Mouse (Mus musculus) intestine, postnatal 0 days (tissue): ENCODE measurements around the gene Gm21972. TPM values are rescaled to one million over a fixed set of nuclear protein-coding genes. Genes with fewer than 3 reads are reported as not detected.

Experiments used
- ATAC-seq: fragments of 200-750 bp; cut with Nextera tagmentation; 2 replicates; pipeline ENCODE4 v1.8.0; 2017; ENCODE audit warnings: mild to moderate bottlenecking, moderate TSS enrichment, moderate library complexity
- H3K27ac ChIP-seq: fragments of 300-500 bp; sonication (generic); 2 replicates; pipeline ENCODE4 v1.5.1; 2014; ENCODE audit warnings: mild to moderate bottlenecking, low read depth, low read length, moderate library complexity
- H3K27me3 ChIP-seq: fragments of 300-500 bp; sonication (generic); replicated peaks from 2 replicates; pipeline ENCODE4 v1.6.1; 2014; ENCODE audit warnings: low read length, mixed read lengths; ENCODE audit not compliant: control insufficient read depth, insufficient read depth
- H3K36me3 ChIP-seq: fragments of 300-500 bp; sonication (generic); 2 replicates; pipeline ENCODE4 v1.6.1; 2014; ENCODE audit warnings: mild to moderate bottlenecking, moderate library complexity; ENCODE audit not compliant: control insufficient read depth, insufficient read depth
- H3K4me1 ChIP-seq: fragments of 300-500 bp; sonication (generic); replicated peaks from 2 replicates; pipeline ENCODE4 v1.6.1; 2014; ENCODE audit warnings: antibody characterized with exemption, low read length, mixed read lengths; ENCODE audit not compliant: control insufficient read depth, insufficient read depth
- H3K4me2 ChIP-seq: fragments of 300-500 bp; sonication (generic); replicated peaks from 2 replicates; pipeline ENCODE4 v1.6.1; 2014; ENCODE audit warnings: low read depth, mild to moderate bottlenecking, moderate library complexity
- H3K4me3 ChIP-seq: fragments of 300-500 bp; sonication (generic); 2 replicates; pipeline ENCODE4 v1.5.1; 2014; ENCODE audit warnings: low read depth, low read length
- H3K9ac ChIP-seq: fragments of 300-500 bp; sonication (generic); 2 replicates; pipeline ENCODE4 v1.6.1; 2014; ENCODE audit warnings: mild to moderate bottlenecking, low read depth, low read length
- H3K9me3 ChIP-seq: fragments of 300-500 bp; sonication (generic); 2 replicates; pipeline ENCODE4 v1.6.1; 2016; ENCODE audit warnings: mixed run types; ENCODE audit not compliant: control insufficient read depth
- CTCF ChIP-seq: sonication (generic); IDR thresholded peaks from 2 replicates; pipeline ENCODE4 v1.5.1; 2016; ENCODE audit warnings: low read depth, mild to moderate bottlenecking, control low read depth, antibody characterized with exemption, moderate library complexity
- WGBS: fragments of 180-500 bp; shearing (Covaris S2); extraction: QIAGEN DNeasy Blood & Tissue Kit; methylation state at CpG from one replicate; pipeline ENCODE4 v1.1.7; 2014; 5-methylcytosine and 5-hydroxymethylcytosine counted together
- polyA plus RNA-seq: library from polyadenylated mRNA; unstranded; fragments of >200 nt; fragmentation: Nextera tagmentation; extraction: Ambion mirVana; gene quantifications from 2 replicates; pipeline ENCODE4 v1.2.1, GENCODE M21; 2015

Gm21972 gene
- polyA plus RNA-seq, 1 experiment from 2014 or later = 0.35 TPM

DNA sequence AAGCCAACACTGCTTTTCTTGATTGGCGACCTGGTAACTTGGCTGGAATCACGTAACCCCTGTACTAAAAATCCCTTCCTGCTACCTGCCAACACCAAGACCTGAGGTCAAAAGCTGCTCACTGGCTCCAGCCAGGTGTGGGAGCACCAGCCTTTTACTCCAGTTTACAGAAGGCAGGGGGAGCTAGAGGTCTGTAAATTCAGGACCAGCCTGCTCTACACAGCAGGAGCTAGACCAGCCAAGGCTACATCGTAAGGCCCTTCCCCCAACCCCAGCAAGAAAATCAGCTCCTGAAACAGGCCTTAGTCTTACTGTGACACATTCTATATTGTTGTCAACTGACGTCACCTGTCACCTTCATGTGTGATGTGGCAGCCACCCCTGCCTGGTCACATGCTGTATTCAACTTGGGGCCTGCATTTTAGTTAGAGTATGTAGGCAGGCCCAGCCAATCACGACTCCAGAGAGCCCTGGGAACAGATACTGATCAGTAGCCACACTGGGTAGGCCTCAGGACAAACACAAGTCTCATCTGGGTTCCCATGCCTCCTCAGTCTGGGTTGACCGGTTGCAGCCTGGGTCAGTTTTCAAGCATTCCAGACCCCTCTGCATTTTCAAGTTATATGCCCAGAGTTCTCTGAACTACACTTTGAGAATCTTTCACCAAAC lies 55.7 kb downstream of the Gm21972 start:
- no peak overlapping the region for H3K4me2 ChIP-seq
- TF ChIP-seq CTCF = peak; percentile 35
- no peaks in the 10 kb centered on the region for H3K27me3 ChIP-seq
- no peak overlapping the region for H3K9ac ChIP-seq
- ATAC-seq = peak; percentile 48; the same call in 1 of the 2 replicates
- WGBS = 83% methylated on average over 6 of the region's 6 CpGs
- H3K9me3 ChIP-seq = no peaks in the 10 kb centered on the region
- H3K36me3 ChIP-seq = peaks cover 8% of the 10 kb centered on the region
- H3K4me3 ChIP-seq = no peak overlapping the region
- H3K4me1 ChIP-seq = no peaks in the 10 kb centered on the region
- H3K27ac ChIP-seq = no peak overlapping the region

DNA sequence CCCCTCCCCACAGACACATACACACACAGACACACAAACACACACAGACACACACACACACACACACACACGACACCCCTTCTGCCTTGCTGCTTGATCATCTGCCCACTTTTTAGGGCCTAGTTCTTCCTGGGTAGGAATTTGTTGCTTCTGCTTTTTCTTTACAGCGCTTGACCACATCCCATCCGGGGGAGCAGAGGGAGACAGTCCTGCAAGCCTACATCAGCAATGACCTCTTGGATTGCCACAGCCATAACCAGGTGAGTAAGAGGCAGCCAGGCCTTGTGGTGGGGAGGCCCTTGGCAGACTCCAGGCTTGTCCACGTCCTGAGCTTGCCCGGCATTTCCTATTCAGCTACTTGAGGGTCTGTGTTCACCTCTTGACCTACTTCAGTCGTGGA lies 57.4 kb downstream of the Gm21972 start:
- no peak overlapping the region for H3K9ac ChIP-seq
- WGBS = 87% methylated on average over 6 of the region's 6 CpGs
- no peaks in the 10 kb centered on the region for H3K27me3 ChIP-seq
- no peaks in the 10 kb centered on the region for H3K4me1 ChIP-seq
- H3K9me3 ChIP-seq = no peaks in the 10 kb centered on the region
- no peak for TF ChIP-seq CTCF
- H3K4me2 ChIP-seq = no peak overlapping the region
- H3K36me3 ChIP-seq = peaks cover 9% of the 10 kb centered on the region
- ATAC-seq = no peak
- no peak overlapping the region for H3K4me3 ChIP-seq
- no peak overlapping the region for H3K27ac ChIP-seq

DNA sequence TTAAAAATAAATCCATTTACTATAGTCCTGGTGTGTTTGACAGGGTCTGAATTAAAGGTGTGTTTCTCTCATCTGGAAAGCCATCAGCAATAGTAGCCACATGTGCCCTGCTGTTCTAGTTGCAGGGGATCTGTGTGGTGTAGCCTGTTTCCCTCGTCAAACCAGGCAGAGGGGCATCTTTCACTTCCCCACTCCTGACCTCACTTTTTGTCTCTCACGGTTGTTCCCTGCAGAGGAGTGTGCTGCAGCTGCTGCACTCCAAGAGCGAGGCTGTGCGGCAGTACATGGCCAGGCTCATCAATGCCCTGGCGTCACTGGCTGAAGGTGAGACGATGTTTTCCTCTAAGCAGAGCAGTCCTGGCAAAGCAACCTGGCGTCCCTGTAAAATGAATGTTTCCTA lies 60.6 kb downstream of the Gm21972 start:
- Histone ChIP-seq H3K27me3 (no peaks in the 10 kb centered on the region), H3K4me1 (no peaks in the 10 kb centered on the region), H3K9ac (no peak overlapping the region), H3K9me3 (no peaks in the 10 kb centered on the region), H3K27ac (no peak overlapping the region), H3K4me3 (no peak overlapping the region), H3K4me2 (no peak overlapping the region), H3K36me3 (peaks cover 25% of the 10 kb centered on the region)
- ATAC-seq = no peak
- WGBS = 76% methylated on average over 7 of the region's 7 CpGs
- no peak for TF ChIP-seq CTCF

DNA sequence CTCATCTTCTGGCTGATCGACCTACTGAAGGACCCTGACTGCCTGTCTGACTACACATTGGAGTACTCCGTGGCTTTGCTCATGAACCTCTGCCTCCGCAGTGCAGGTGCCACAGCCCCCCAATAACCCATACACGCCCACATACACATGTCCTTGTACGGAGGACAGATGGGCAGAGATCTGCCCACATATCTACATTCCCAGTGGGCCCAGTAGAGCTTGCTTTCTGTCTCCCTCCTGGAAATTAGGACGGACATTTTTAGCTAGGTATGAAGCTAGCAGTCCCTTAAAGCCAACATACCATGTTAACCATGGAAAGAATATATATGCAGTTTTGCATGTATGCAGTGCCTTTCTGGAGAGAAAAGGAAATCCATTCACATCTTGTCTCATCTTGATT lies 64.8 kb downstream of the Gm21972 start:
- no peaks in the 10 kb centered on the region for H3K4me1 ChIP-seq
- H3K27me3 ChIP-seq = no peaks in the 10 kb centered on the region
- H3K9me3 ChIP-seq = no peaks in the 10 kb centered on the region
- no peak overlapping the region for H3K27ac ChIP-seq
- H3K9ac ChIP-seq = no peak overlapping the region
- ATAC-seq = no peak
- TF ChIP-seq CTCF = no peak
- 91% methylated on average over 6 of the region's 6 CpGs for WGBS
- peaks cover 34% of the 10 kb centered on the region for H3K36me3 ChIP-seq
- no peak overlapping the region for H3K4me3 ChIP-seq
- H3K4me2 ChIP-seq = no peak overlapping the region

DNA sequence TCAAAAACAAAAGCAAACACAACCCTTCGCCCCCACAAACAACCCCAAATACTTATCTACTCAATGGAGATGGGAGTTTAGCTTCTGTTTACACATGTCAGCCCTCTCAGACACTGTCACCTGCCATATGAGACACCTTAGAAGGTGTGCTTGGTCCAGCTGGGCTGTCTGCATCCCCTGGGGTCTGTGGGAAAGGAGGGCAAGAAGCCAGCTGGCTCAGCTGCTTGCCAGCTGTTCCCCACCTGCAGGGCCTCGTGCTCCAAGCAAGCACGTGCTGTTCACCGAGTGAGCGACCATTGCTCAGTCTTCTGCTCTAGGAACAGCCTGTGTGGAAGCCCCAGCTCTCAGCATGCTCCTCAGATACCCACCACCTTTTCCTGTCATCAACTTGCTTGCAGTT lies 65.6 kb downstream of the Gm21972 start:
- H3K9ac ChIP-seq = no peak overlapping the region
- H3K4me2 ChIP-seq = no peak overlapping the region
- peaks cover 39% of the 10 kb centered on the region for H3K36me3 ChIP-seq
- H3K9me3 ChIP-seq = no peaks in the 10 kb centered on the region
- TF ChIP-seq CTCF = no peak
- no peaks in the 10 kb centered on the region for H3K27me3 ChIP-seq
- H3K4me3 ChIP-seq = no peak overlapping the region
- H3K27ac ChIP-seq = no peak overlapping the region
- no peaks in the 10 kb centered on the region for H3K4me1 ChIP-seq
- WGBS = 72% methylated on average over 5 of the region's 5 CpGs
- ATAC-seq = no peak

DNA sequence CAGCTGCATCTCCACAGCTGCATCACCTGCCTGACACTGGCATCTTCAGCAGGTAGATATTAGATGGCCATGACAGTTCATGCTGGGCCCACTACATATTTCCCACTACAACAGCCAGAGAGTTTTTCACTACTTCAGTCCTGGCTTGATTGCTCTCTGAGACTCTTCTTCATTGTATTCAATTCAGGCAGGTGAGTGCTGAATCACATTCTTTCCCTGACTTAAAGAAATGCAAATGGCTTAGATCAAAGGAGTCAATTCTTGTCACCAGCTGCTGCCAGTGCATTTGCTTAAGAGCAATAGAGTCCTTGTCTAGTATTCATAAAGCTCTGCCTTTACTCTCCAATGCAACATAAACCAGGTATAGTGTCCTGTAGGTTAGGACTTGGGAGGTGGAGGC lies 67.9 kb downstream of the Gm21972 start:
- ATAC-seq = no peak
- no peak overlapping the region for H3K27ac ChIP-seq
- no peaks in the 10 kb centered on the region for H3K9me3 ChIP-seq

More for the DNA sequence above, 67.9 kb downstream of the Gm21972 start:
- no peaks in the 10 kb centered on the region for H3K27me3 ChIP-seq
- no peak overlapping the region for H3K9ac ChIP-seq
- no peak overlapping the region for H3K4me3 ChIP-seq
- peaks cover 45% of the 10 kb centered on the region for H3K36me3 ChIP-seq
- no peak overlapping the region for H3K4me2 ChIP-seq
- H3K4me1 ChIP-seq = no peaks in the 10 kb centered on the region
- TF ChIP-seq CTCF = no peak
